Mouse (Mus musculus) E14TG2a.4 (cell line): ENCODE data around the gene Ctnna3.

Experiments
- CTCF ChIP-seq: conservative IDR thresholded peaks from 2 replicates; pipeline ENCODE4 v1.5.1; 2014; ENCODE audit warnings: low read length
- POU5F1 ChIP-seq: IDR thresholded peaks from 2 replicates; pipeline ENCODE4 v1.6.1; 2014; ENCODE audit warnings: low read length, borderline replicate concordance

DNA sequence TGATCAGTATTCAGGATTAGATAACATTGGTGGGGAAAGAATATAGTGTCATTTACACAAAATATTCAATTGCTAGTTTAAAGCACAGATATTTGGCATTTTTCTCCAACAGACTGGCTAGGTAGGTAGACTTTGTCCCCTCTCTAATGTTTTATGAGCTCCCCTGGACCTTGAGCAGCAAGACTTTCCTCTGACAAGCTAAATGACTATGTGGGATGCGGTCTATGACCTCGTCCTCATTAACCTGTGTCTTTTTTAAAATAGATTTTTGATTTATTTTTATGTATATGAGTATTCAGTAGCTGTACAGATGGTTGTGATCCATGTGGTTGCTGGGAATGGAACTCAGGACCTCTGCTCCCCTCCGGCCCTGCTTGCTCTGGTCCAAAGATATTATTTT, 1471.8 kb downstream of the Ctnna3 start:
- TF ChIP-seq CTCF (no peak), POU5F1 (no peak)
